Mouse (Mus musculus) heart, embryonic 14.5 days (tissue): Measurements from ENCODE around the gene Sec24c. TPM values are rescaled to one million over a fixed set of nuclear protein-coding genes. Genes with fewer than 3 reads are reported as not detected.

Source experiments
- ATAC-seq: fragments of 200-750 bp; cut with Nextera tagmentation; 2 replicates; pipeline ENCODE4 v1.8.0; 2017; ENCODE audit warnings: low read depth, moderate TSS enrichment; ENCODE audit not compliant: insufficient number of reproducible peaks, insufficient read depth, low FRiP score
- H3K27ac ChIP-seq, 2 experiments: fragments of 200-500 bp in 1 of 2; fragments of 300-500 bp in 1 of 2; sonication (generic) in 1 of 2; replicated peaks in 1 of 2; 2 replicates each; pipeline ENCODE4 v1.5.1; 2012 to 2014; ENCODE audit warnings: low read depth in 2 of 2, low read length in 2 of 2, control low read depth in 1 of 2, mild to moderate bottlenecking in 1 of 2, mixed read lengths in 1 of 2; ENCODE audit not compliant: control insufficient read depth in 1 of 2, insufficient read depth in 1 of 2
- H3K27me3 ChIP-seq: fragments of 300-500 bp; sonication (generic); 2 replicates; pipeline ENCODE4 v1.6.1; 2014; ENCODE audit warnings: mild to moderate bottlenecking, low read length, control low read depth; ENCODE audit not compliant: control insufficient read depth, insufficient read depth
- H3K36me3 ChIP-seq: fragments of 300-500 bp; sonication (generic); 2 replicates; pipeline ENCODE4 v1.6.1; 2014; ENCODE audit warnings: mild to moderate bottlenecking, control low read depth, low read length, mixed read lengths; ENCODE audit not compliant: control insufficient read depth, insufficient read depth
- H3K4me1 ChIP-seq, 2 experiments: fragments of 200-500 bp in 1 of 2; fragments of 300-500 bp in 1 of 2; sonication (generic) in 1 of 2; 2 replicates each; pipeline ENCODE4 v1.6.1; 2012 to 2014; ENCODE audit warnings: low read length in 2 of 2, control low read depth in 1 of 2, mixed read lengths in 1 of 2; ENCODE audit not compliant: control insufficient read depth in 2 of 2, insufficient read depth in 2 of 2
- H3K4me2 ChIP-seq: fragments of 300-500 bp; sonication (generic); 2 replicates; pipeline ENCODE4 v1.6.1; 2014; ENCODE audit warnings: mild to moderate bottlenecking, low read length
- H3K4me3 ChIP-seq, 2 experiments: fragments of 200-500 bp in 1 of 2; fragments of 300-500 bp in 1 of 2; sonication (generic) in 1 of 2; 2 replicates each; pipeline ENCODE4 v1.5.1; 2012 to 2014; ENCODE audit warnings: low read length in 2 of 2, mild to moderate bottlenecking in 2 of 2, control low read depth in 1 of 2, low read depth in 1 of 2, moderate library complexity in 1 of 2; ENCODE audit not compliant: control insufficient read depth in 1 of 2, insufficient read depth in 1 of 2
- H3K9ac ChIP-seq: fragments of 300-500 bp; sonication (generic); 2 replicates; pipeline ENCODE4 v1.6.1; 2014; ENCODE audit warnings: mild to moderate bottlenecking, low read length
- H3K9me3 ChIP-seq: fragments of 300-500 bp; sonication (generic); 2 replicates; pipeline ENCODE4 v1.6.1; 2016; ENCODE audit warnings: low read length, control low read depth; ENCODE audit not compliant: control insufficient read depth
- WGBS: fragments of 180-500 bp; shearing (Covaris S2); extraction: QIAGEN DNeasy Blood & Tissue Kit; methylation state at CpG from one replicate; pipeline ENCODE4 v1.1.7; 2014; 5-methylcytosine and 5-hydroxymethylcytosine counted together
- polyA plus RNA-seq: library from polyadenylated mRNA; unstranded; fragments of >200 nt; fragmentation: Nextera tagmentation; extraction: Ambion mirVana; gene quantifications from 2 replicates; pipeline ENCODE4 v1.2.1, GENCODE M21; 2014

Sec24c gene
- polyA plus RNA-seq, 1 experiment from 2014 or later: 69.2 TPM

DNA sequence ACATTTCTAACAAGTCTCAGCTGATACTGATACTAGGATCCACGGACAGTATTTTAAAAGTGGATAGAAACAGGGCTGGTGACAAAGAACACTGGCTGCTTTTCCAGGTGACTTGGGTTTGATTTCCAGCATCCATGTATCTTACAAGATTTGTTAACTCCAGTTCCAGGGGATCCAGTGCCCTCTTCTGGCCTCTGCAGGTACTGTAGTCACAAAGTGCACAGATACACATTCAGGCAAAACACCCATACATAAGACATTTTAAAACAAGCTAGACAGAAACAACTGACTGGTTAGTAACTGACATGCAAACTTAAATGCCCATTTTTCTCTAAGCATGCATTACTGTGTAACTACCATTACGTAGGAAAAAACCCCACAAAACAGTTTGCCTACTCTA is 1.1 kb upstream of the Sec24c start:
- H3K4me2 ChIP-seq: 0 out of 2 replicates have a peak overlapping the region, but pooled peaks have one; percentile 90
- no peak for ATAC-seq
- H3K27ac ChIP-seq: no peak overlapping the region
- no peak overlapping the region for H3K4me3 ChIP-seq
- peaks cover 5 to 20% of the 10 kb centered on the region in 2 experiments; a peak in 3 of 4 replicates for H3K4me1 ChIP-seq
- H3K27me3 ChIP-seq: no peaks in the 10 kb centered on the region
- peaks cover 24% of the 10 kb centered on the region for H3K36me3 ChIP-seq
- 0 out of 2 replicates have a peak, but pooled peaks cover 4% of the 10 kb centered on the region for H3K9me3 ChIP-seq
- no peak overlapping the region for H3K9ac ChIP-seq
- 98% methylated on average over 2 of the region's 2 CpGs for WGBS

DNA sequence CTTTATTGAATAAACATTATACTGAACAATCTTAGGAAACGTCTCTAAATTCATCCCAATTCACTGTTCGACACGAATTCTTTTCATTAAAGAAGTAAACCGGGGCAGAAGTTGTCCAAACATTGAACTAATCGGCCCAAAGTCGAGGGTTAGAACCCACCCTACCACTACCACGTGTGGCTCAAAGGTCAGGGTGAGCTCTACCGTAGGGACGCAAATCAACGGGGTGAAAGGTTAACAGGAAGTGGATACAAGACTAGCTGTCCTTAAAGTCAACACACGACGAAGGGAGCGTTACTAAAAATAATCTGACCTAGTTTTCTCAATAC is 409 bp upstream of the Sec24c start:
- Histone ChIP-seq H3K9me3 (0 out of 2 replicates have a peak, but pooled peaks cover 4% of the 10 kb centered on the region), H3K27ac (peak overlapping the region; percentile 83 to 96), H3K9ac (peak overlapping the region; percentile 87), H3K27me3 (no peaks in the 10 kb centered on the region), H3K4me1 (peaks cover 3 to 16% of the 10 kb centered on the region in 2 experiments; a peak in 3 of 4 replicates), H3K36me3 (peaks cover 31% of the 10 kb centered on the region), H3K4me3 (peak overlapping the region; percentile 45 to 64), H3K4me2 (peak overlapping the region; percentile 90)
- WGBS: 12% methylated on average over 13 of the region's 13 CpGs
- ATAC-seq: no peak; the same call in 1 of the 2 replicates

- peaks cover 73% of the 10 kb centered on the region for H3K36me3 ChIP-seq
- no peak overlapping the region for H3K27ac ChIP-seq
- WGBS: 87% methylated on average over 4 of the region's 4 CpGs
- no peak for ATAC-seq
- H3K4me3 ChIP-seq: no peak overlapping the region
- no peak overlapping the region for H3K9ac ChIP-seq
- H3K27me3 ChIP-seq: no peaks in the 10 kb centered on the region
- H3K9me3 ChIP-seq: 0 out of 2 replicates have a peak, but pooled peaks cover 3% of the 10 kb centered on the region
- no peak overlapping the region for H3K4me2 ChIP-seq
- H3K4me1 ChIP-seq: peaks cover 8 to 21% of the 10 kb centered on the region in 2 experiments
Measured at GRCm38 (mm10) chr14:20677906-20678305, 3.8 kb downstream of the Sec24c start.

- Histone ChIP-seq H3K36me3 (peaks cover 100% of the 10 kb centered on the region), H3K4me2 (no peak overlapping the region), H3K27me3 (no peaks in the 10 kb centered on the region), H3K27ac (no peak overlapping the region), H3K9me3 (no peaks in the 10 kb centered on the region), H3K4me3 (no peak overlapping the region), H3K9ac (no peak overlapping the region), H3K4me1 (peaks cover 5 to 9% of the 10 kb centered on the region in 2 experiments; a peak in 3 of 4 replicates)
- 89% methylated on average over 2 of the region's 2 CpGs for WGBS
- no peak for ATAC-seq
Measured at GRCm38 (mm10) chr14:20681742-20682141, 7.6 kb downstream of the Sec24c start.

GRCm38 (mm10) chr14:20682498-20682897 is 8.4 kb downstream of the Sec24c start:
- peaks cover 5 to 9% of the 10 kb centered on the region in 2 experiments; a peak in 3 of 4 replicates for H3K4me1 ChIP-seq
- ATAC-seq: peak; percentile 37; the same call in 1 of the 2 replicates
- peaks cover 100% of the 10 kb centered on the region for H3K36me3 ChIP-seq
- WGBS: 24% methylated on average over 3 of the region's 3 CpGs
- peak overlapping the region in 1 of 2 experiments; percentile 53; a peak in 1 of 4 replicates for H3K27ac ChIP-seq
- no peak overlapping the region for H3K9ac ChIP-seq
- no peaks in the 10 kb centered on the region for H3K9me3 ChIP-seq
- no peak overlapping the region for H3K4me3 ChIP-seq
- no peaks in the 10 kb centered on the region for H3K27me3 ChIP-seq
- no peak overlapping the region for H3K4me2 ChIP-seq

DNA sequence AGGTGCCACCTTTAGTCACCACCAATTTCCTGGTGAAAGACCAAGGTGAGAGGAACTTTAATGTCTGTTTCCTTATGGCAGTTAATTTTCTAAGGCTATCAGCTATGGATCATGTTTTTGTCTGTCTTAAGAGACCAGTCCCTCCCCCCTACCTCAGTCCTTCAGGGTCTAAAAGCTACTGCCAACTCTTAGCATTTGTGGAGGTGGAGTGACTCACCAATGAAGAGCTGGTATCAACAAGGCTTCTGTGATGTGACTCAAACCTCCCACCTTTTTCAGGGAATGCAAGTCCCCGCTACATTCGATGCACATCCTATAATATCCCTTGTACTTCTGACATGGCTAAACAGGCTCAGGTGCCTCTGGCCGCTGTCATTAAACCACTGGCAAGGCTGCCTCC is 12.5 kb downstream of the Sec24c start:
- Histone ChIP-seq H3K9me3 (no peaks in the 10 kb centered on the region), H3K9ac (no peak overlapping the region), H3K4me1 (peaks cover 5 to 9% of the 10 kb centered on the region in 2 experiments; a peak in 3 of 4 replicates), H3K4me3 (no peak overlapping the region), H3K27ac (no peak overlapping the region), H3K4me2 (no peak overlapping the region), H3K36me3 (peaks cover 100% of the 10 kb centered on the region), H3K27me3 (no peaks in the 10 kb centered on the region)
- no peak for ATAC-seq
- WGBS: 98% methylated on average over 3 of the region's 3 CpGs

- Histone ChIP-seq H3K4me2 (no peak overlapping the region), H3K4me1 (peaks cover 0 to 2% of the 10 kb centered on the region in 2 experiments; a peak in 1 of 4 replicates), H3K4me3 (no peak overlapping the region), H3K9ac (no peak overlapping the region), H3K9me3 (no peaks in the 10 kb centered on the region), H3K27ac (no peak overlapping the region), H3K36me3 (peaks cover 100% of the 10 kb centered on the region), H3K27me3 (no peaks in the 10 kb centered on the region)
- ATAC-seq: no peak
- 81% methylated on average over 2 of the region's 2 CpGs for WGBS
Measured at GRCm38 (mm10) chr14:20689009-20689408, 14.9 kb downstream of the Sec24c start.

GRCm38 (mm10) chr14:20691772-20692171 is 17.7 kb downstream of the Sec24c start:
- no peak overlapping the region for H3K4me2 ChIP-seq
- H3K27me3 ChIP-seq: no peaks in the 10 kb centered on the region
- H3K9ac ChIP-seq: no peak overlapping the region
- 85% methylated on average over 6 of the region's 6 CpGs for WGBS
- no peak for ATAC-seq
- no peak overlapping the region for H3K27ac ChIP-seq
- peaks cover 77% of the 10 kb centered on the region for H3K36me3 ChIP-seq
- H3K4me3 ChIP-seq: no peak overlapping the region
- peaks cover 12 to 19% of the 10 kb centered on the region in 2 experiments for H3K4me1 ChIP-seq
- H3K9me3 ChIP-seq: no peaks in the 10 kb centered on the region
